Mouse (Mus musculus) urinary bladder, adult 18-20 months (tissue): ENCODE data around the gene Guf1.

Experiments used
- DNase-seq, 2 experiments: peaks; one replicate each; pipeline ENCODE4 v3.0.0; 2022; ENCODE audit warnings: low spot score in 2 of 2, mixed read lengths in 2 of 2

Gene Guf1

GRCm38 (mm10) chr5:69556628-69557403 is at the start of gene Guf1:
Gene Guf1 (plus strand): TSS chr5:69556923.
- peak; percentile 86 to 94 for DNase-seq

- DNase-seq: no peak
Observed at GRCm38 (mm10) chr5:69507045-69507444, 49.7 kb upstream of the Guf1 start.

GRCm38 (mm10) chr5:69511631-69512030 is 45.1 kb upstream of the Guf1 start:
- DNase-seq: no peak

GRCm38 (mm10) chr5:69512203-69512602 is 44.5 kb upstream of the Guf1 start:
- DNase-seq: no peak

GRCm38 (mm10) chr5:69520661-69521278 is 36.0 kb upstream of the Guf1 start:
- peak in 1 of 2 experiments; percentile 19 for DNase-seq

GRCm38 (mm10) chr5:69522064-69522463 is 34.7 kb upstream of the Guf1 start:
- no peak for DNase-seq

GRCm38 (mm10) chr5:69523944-69524343 is 32.8 kb upstream of the Guf1 start:
- no peak for DNase-seq

- DNase-seq: no peak
Observed at GRCm38 (mm10) chr5:69541680-69542079, 15.0 kb upstream of the Guf1 start.

GRCm38 (mm10) chr5:69542489-69542888 is 14.2 kb upstream of the Guf1 start, which contains the start of gene Yipf7:
Gene Yipf7 (minus strand): TSS chr5:69542648.
- no peak for DNase-seq

GRCm38 (mm10) chr5:69557404-69557935 is 747 bp downstream of the Guf1 start:
- DNase-seq: no peak

- peak; percentile 74 to 80 for DNase-seq
Observed at GRCm38 (mm10) chr5:69591640-69592461, 35.1 kb downstream of the Guf1 start, which contains the start of gene Gnpda2. Gene Gnpda2 (minus strand): TSS chr5:69592340.

- no peak for DNase-seq
Observed at GRCm38 (mm10) chr5:69601027-69601426, 44.3 kb downstream of the Guf1 start.

- DNase-seq: no peak
Observed at GRCm38 (mm10) chr5:69613209-69613796, 56.6 kb downstream of the Guf1 start.

GRCm38 (mm10) chr5:69620899-69621298 is 64.2 kb downstream of the Guf1 start:
- DNase-seq: no peak
